Mouse (Mus musculus): ENCODE data around the gene Cacng6. TPM values are rescaled to one million over a fixed set of nuclear protein-coding genes. Genes with fewer than 3 reads are reported as not detected.

Cacng6 gene
- polyA plus RNA-seq, 1 experiment from 2014 or later, result 0.29 TPM

DNA sequence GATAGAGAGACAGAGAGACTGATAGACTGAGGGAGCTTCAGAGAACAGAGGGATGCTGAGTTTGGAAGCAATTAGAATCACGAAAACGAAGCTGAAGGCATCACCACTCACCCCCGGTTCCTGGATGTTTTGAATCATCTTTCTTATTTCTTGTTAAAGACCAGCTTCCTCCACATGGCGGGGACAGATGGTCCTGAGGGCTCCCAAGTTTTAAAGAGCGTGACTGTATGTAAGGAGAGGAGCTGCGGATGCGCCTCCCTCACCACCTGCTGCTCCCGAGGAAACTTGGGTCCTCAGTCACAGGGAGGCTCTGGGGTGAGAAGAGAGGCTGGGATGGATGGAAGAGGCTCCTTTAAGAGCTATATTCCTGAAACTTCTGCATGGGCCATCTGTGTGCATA, 36.3 kb downstream of the Cacng6 start:
- no peaks in the 10 kb centered on the region for H3K4me1 ChIP-seq (ENCODE audit: control insufficient read depth, insufficient read depth, low read length)
- no peak for ATAC-seq (ENCODE audit: low read depth)
- H3K36me3 ChIP-seq (ENCODE audit: control insufficient read depth, insufficient read depth, low read length), result no peaks in the 10 kb centered on the region
- H3K4me3 ChIP-seq (ENCODE audit: low read depth, low read length), result no peak overlapping the region
- no peaks in the 10 kb centered on the region for H3K9me3 ChIP-seq (ENCODE audit: control insufficient read depth, low read length)
- no peak overlapping the region for H3K27ac ChIP-seq (ENCODE audit: low read depth, low read length)
- no peak overlapping the region for H3K4me2 ChIP-seq (ENCODE audit: low read depth, low read length)
- no peak overlapping the region for H3K9ac ChIP-seq (replicated peaks; ENCODE audit: low read depth, low read length)
- WGBS, result 91% methylated on average over 8 of the region's 8 CpGs
- no peaks in the 10 kb centered on the region for H3K27me3 ChIP-seq (ENCODE audit: control insufficient read depth, insufficient read depth, low read length)

DNA sequence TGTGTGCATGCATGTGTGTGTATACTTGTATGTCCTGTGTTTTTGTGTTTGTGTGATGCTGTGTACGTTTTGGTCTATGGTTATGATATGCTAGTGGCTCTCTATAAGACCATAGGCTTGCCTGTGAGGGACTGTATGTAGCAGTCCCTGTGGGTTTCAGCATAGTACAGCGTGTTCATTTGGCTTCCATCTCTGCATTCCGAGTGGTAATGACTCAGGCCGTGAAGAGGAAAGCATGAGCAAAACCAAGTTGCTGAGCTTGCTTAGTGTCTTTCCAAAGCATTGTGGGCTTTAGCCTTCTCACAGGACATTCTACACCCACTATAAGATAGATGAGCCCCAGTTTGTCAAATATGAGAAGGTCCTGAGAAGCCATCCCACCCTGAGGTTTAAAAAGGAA, 39.3 kb downstream of the Cacng6 start:
- no peaks in the 10 kb centered on the region for H3K27me3 ChIP-seq (ENCODE audit: control insufficient read depth, insufficient read depth, low read length)
- H3K4me2 ChIP-seq (ENCODE audit: low read depth, low read length), result no peak overlapping the region
- no peak overlapping the region for H3K27ac ChIP-seq (ENCODE audit: low read depth, low read length)
- no peaks in the 10 kb centered on the region for H3K9me3 ChIP-seq (ENCODE audit: control insufficient read depth, low read length)
- ATAC-seq (ENCODE audit: low read depth), result no peak
- H3K4me1 ChIP-seq (ENCODE audit: control insufficient read depth, insufficient read depth, low read length), result no peaks in the 10 kb centered on the region
- WGBS, result 91% methylated on average over 4 of the region's 4 CpGs
- H3K36me3 ChIP-seq (ENCODE audit: control insufficient read depth, insufficient read depth, low read length), result no peaks in the 10 kb centered on the region
- H3K4me3 ChIP-seq (ENCODE audit: low read depth, low read length), result no peak overlapping the region
- H3K9ac ChIP-seq (replicated peaks; ENCODE audit: low read depth, low read length), result no peak overlapping the region

DNA sequence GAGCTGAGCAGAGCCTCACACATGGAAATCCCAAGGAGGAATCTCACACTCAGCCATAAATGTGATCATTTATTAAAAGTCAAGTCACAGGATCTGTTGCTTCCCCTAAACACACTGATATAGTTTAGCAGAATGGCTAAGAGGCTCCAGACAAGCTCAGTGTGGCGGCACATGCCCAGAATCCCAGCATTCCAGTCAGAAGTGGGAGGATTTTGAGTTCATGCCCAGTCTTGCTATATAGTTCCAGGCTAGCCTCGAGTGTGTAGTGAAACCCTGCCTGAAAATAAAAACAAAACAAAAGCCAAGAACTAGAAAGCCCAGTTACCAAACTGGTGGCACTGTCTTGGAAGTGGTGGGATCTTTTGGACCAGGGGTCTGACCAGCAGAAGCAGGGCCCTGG, 44.6 kb downstream of the Cacng6 start:
- no peaks in the 10 kb centered on the region for H3K9me3 ChIP-seq (ENCODE audit: control insufficient read depth, low read length)
- no peaks in the 10 kb centered on the region for H3K36me3 ChIP-seq (ENCODE audit: control insufficient read depth, insufficient read depth, low read length)
- H3K9ac ChIP-seq (replicated peaks; ENCODE audit: low read depth, low read length), result no peak overlapping the region
- no peaks in the 10 kb centered on the region for H3K4me1 ChIP-seq (ENCODE audit: control insufficient read depth, insufficient read depth, low read length)
- no peak overlapping the region for H3K27ac ChIP-seq (ENCODE audit: low read depth, low read length)
- 77% methylated on average over 2 of the region's 2 CpGs for WGBS
- H3K4me2 ChIP-seq (ENCODE audit: low read depth, low read length), result no peak overlapping the region
- ATAC-seq (ENCODE audit: low read depth), result no peak
- no peak overlapping the region for H3K4me3 ChIP-seq (ENCODE audit: low read depth, low read length)
- no peaks in the 10 kb centered on the region for H3K27me3 ChIP-seq (ENCODE audit: control insufficient read depth, insufficient read depth, low read length)

DNA sequence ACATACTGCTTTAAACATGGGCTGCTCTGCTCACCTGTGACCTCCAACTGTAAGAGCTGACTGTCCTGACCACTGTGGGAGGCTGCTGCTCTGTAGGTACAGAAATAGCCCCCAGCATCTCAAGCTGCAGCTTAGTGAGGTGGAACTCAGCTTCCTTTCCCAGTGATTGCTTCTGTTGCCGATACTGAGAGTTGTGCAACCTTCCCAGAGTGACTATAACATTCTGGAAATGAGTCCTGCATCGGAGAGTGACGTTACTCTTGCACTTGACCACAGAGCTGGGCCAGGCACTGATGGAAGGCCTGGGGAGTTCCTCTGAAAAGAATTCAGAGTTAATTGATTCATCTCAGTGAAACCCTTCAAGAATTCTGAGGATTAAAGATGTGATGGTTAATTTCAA, 48.8 kb downstream of the Cacng6 start:
- 86% methylated on average over 3 of the region's 3 CpGs for WGBS
- ATAC-seq (ENCODE audit: low read depth), result no peak
- H3K4me2 ChIP-seq (ENCODE audit: low read depth, low read length), result no peak overlapping the region
- H3K27ac ChIP-seq (ENCODE audit: low read depth, low read length), result no peak overlapping the region
- no peak overlapping the region for H3K4me3 ChIP-seq (ENCODE audit: low read depth, low read length)
- H3K36me3 ChIP-seq (ENCODE audit: control insufficient read depth, insufficient read depth, low read length), result no peaks in the 10 kb centered on the region
- H3K4me1 ChIP-seq (ENCODE audit: control insufficient read depth, insufficient read depth, low read length), result no peaks in the 10 kb centered on the region
- H3K9me3 ChIP-seq (ENCODE audit: control insufficient read depth, low read length), result no peaks in the 10 kb centered on the region
- H3K9ac ChIP-seq (replicated peaks; ENCODE audit: low read depth, low read length), result no peak overlapping the region
- H3K27me3 ChIP-seq (ENCODE audit: control insufficient read depth, insufficient read depth, low read length), result no peaks in the 10 kb centered on the region

DNA sequence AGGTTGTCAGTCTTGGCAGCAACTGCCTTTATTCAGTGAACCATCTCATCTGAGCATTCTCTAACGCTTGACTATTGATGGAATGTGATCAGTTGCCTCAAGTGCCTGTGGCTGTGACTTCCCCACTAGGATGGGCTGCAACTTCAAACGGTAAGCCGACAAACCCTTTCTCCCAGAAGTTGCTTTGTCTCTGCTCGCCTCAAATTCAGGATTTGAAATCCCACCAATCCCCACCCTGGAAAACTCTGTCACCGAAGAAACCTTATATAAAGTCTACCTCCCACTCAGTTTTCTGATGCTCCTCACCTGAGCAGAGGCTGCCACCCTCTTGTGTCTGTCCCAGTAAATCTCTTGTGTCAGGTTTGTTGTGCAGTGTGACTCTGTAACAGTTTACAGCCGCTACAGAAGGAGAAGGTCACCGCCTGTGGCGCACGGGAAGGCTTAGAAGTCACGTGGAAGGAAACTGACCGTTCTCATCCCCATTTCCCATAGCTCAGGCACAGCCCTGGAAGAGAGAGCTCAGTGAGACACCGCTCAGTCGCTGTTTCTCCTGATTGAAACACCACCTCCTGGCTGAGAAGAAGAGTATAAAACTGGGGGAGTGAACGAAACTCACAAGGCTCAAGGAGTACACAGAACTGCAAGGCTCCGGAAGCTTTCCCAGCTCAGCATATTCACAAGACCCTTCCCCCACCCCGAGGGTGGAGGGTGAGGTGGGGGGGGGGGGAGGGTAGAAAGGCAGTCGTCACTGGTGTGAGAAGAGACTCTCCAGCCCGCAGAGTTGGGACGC, 50.5 kb downstream of the Cacng6 start:
- H3K4me1 ChIP-seq (ENCODE audit: control insufficient read depth, insufficient read depth, low read length), result no peaks in the 10 kb centered on the region
- H3K27ac ChIP-seq (ENCODE audit: low read depth, low read length), result no peak overlapping the region
- H3K27me3 ChIP-seq (ENCODE audit: control insufficient read depth, insufficient read depth, low read length), result no peaks in the 10 kb centered on the region
- WGBS, result 6% methylated on average over 19 of the region's 19 CpGs
- no peaks in the 10 kb centered on the region for H3K36me3 ChIP-seq (ENCODE audit: control insufficient read depth, insufficient read depth, low read length)
- ATAC-seq (ENCODE audit: low read depth), result no peak; the same call in 1 of the 2 replicates
- no peak overlapping the region for H3K4me3 ChIP-seq (ENCODE audit: low read depth, low read length)
- no peak overlapping the region for H3K9ac ChIP-seq (replicated peaks; ENCODE audit: low read depth, low read length)
- peak overlapping the region; percentile 19 for H3K4me2 ChIP-seq (ENCODE audit: low read depth, low read length)
- H3K9me3 ChIP-seq (ENCODE audit: control insufficient read depth, low read length), result no peaks in the 10 kb centered on the region

DNA sequence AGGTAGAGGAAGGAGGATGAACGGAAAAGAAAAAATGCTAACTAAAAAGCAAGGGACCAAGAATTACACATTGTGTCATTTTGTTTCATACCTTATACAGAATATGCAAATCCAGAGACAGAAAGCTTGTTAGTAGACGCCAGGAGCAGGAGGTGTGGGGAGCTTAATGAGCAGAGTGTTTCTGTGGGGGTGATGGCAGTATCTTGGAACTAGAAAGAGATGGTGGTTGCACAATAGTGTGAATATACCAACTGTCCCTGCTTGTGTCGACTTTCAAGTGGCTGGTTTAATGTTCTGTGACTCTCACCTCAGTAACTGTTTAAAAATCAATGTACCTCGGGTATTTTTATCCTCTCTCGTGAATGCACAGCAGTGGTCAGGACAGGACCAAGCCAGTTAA, 52.7 kb downstream of the Cacng6 start:
- Histone ChIP-seq H3K9me3 (ENCODE audit: control insufficient read depth, low read length) (no peaks in the 10 kb centered on the region), H3K9ac (replicated peaks; ENCODE audit: low read depth, low read length) (no peak overlapping the region), H3K4me1 (ENCODE audit: control insufficient read depth, insufficient read depth, low read length) (no peaks in the 10 kb centered on the region), H3K27ac (ENCODE audit: low read depth, low read length) (no peak overlapping the region), H3K4me2 (ENCODE audit: low read depth, low read length) (no peak overlapping the region), H3K27me3 (ENCODE audit: control insufficient read depth, insufficient read depth, low read length) (no peaks in the 10 kb centered on the region), H3K36me3 (ENCODE audit: control insufficient read depth, insufficient read depth, low read length) (no peaks in the 10 kb centered on the region), H3K4me3 (ENCODE audit: low read depth, low read length) (no peak overlapping the region)
- 80% methylated on average over 5 of the region's 5 CpGs for WGBS
- no peak for ATAC-seq (ENCODE audit: low read depth)

DNA sequence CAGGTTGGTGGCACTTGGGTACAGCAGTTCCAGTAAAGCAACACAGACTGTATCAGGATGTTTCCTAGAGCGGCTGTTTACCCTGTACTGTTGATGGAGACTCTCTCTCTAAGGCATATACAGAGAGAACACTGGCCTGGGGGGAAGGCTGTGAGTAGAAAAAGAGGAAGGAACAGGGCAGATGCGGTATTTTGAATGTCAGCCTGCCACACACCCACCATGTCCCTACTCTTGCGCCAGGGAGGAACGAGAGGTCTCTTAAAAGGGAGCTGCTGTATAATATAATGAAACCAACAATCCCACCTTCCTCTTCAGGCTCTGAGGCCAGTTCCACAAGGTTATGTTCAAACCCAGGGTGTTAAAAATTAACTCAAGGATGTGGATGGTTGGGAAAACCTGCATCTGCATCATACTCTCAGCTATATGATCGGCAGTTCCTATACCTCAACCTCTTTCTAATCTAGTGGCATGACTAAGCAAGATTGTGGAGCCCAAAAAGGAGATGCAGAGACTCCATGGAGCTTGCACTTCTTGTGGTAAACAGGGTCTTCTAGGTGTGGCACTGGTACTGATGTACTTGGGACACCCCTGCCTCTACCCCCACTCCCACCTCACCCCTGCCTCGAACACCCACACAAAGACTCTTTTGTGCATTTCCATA, 58.1 kb downstream of the Cacng6 start:
- no peak overlapping the region for H3K9ac ChIP-seq (replicated peaks; ENCODE audit: low read depth, low read length)
- H3K27ac ChIP-seq (ENCODE audit: low read depth, low read length), result no peak overlapping the region
- H3K4me3 ChIP-seq (ENCODE audit: low read depth, low read length), result no peak overlapping the region
- H3K4me2 ChIP-seq (ENCODE audit: low read depth, low read length), result no peak overlapping the region
- no peaks in the 10 kb centered on the region for H3K4me1 ChIP-seq (ENCODE audit: control insufficient read depth, insufficient read depth, low read length)
- ATAC-seq (ENCODE audit: low read depth), result no peak
- H3K9me3 ChIP-seq (ENCODE audit: control insufficient read depth, low read length), result no peaks in the 10 kb centered on the region
- 95% methylated on average over 6 of the region's 6 CpGs for WGBS
- no peaks in the 10 kb centered on the region for H3K36me3 ChIP-seq (ENCODE audit: control insufficient read depth, insufficient read depth, low read length)
- no peaks in the 10 kb centered on the region for H3K27me3 ChIP-seq (ENCODE audit: control insufficient read depth, insufficient read depth, low read length)

Small RNA genes lying within 50 kb of the gene (microRNA-seq; reads per million reads assigned to microRNA genes)
- 24.5 reads per million, percentile 26 among the genes with 10 or more reads in this experiment for gene Gm23450

Other genes with a start within 250 kb of the Cacng6 start
- gene Nlrp12, start 174.5 kb upstream of the Cacng6 start, polyA plus RNA-seq (2014; fragmentation: Nextera tagmentation; extraction: Ambion mirVana), result 0.04 TPM in 1 of 2 replicates, not detected in the other
- 39.2 and 52.5 TPM in 2 replicates for gene Myadm, start 135.1 kb upstream of the Cacng6 start, polyA plus RNA-seq (2014; fragmentation: Nextera tagmentation; extraction: Ambion mirVana)
- 0.88 and 1.5 TPM in 2 replicates for gene Prkcg, start 135.0 kb upstream of the Cacng6 start, polyA plus RNA-seq (2014; fragmentation: Nextera tagmentation; extraction: Ambion mirVana)
- gene Cacng7, start 91.2 kb upstream of the Cacng6 start, polyA plus RNA-seq (2014; fragmentation: Nextera tagmentation; extraction: Ambion mirVana), result 4.2 and 5.1 TPM in 2 replicates
- 12.9 and 13.5 TPM in 2 replicates for gene Cacng8, start 33.5 kb upstream of the Cacng6 start, polyA plus RNA-seq (2014; fragmentation: Nextera tagmentation; extraction: Ambion mirVana)
- not detected in 2 replicates for gene Tarm1, start 78.4 kb downstream of the Cacng6 start, polyA plus RNA-seq (2014; fragmentation: Nextera tagmentation; extraction: Ambion mirVana)
- 0.44 and 0.63 TPM in 2 replicates for gene Oscar, start 192.0 kb downstream of the Cacng6 start, polyA plus RNA-seq (2014; fragmentation: Nextera tagmentation; extraction: Ambion mirVana)
- gene Ndufa3, start 193.2 kb downstream of the Cacng6 start, polyA plus RNA-seq (2014; fragmentation: Nextera tagmentation; extraction: Ambion mirVana), result 447 and 581 TPM in 2 replicates
- 31.7 and 37.7 TPM in 2 replicates for gene Tfpt, start 205.7 kb downstream of the Cacng6 start, polyA plus RNA-seq (2014; fragmentation: Nextera tagmentation; extraction: Ambion mirVana)
- 76.8 and 86.8 TPM in 2 replicates for gene Prpf31, start 205.8 kb downstream of the Cacng6 start, polyA plus RNA-seq (2014; fragmentation: Nextera tagmentation; extraction: Ambion mirVana)
- gene Cnot3, start 221.1 kb downstream of the Cacng6 start, polyA plus RNA-seq (2014; fragmentation: Nextera tagmentation; extraction: Ambion mirVana), result 40.5 and 47.7 TPM in 2 replicates
- gene Leng1, start 241.6 kb downstream of the Cacng6 start, polyA plus RNA-seq (2014; fragmentation: Nextera tagmentation; extraction: Ambion mirVana), result 11.0 and 11.8 TPM in 2 replicates

Data from neural tube, embryonic 14.5 days (tissue).